Comparison of ENCODE assay signal across 25 mouse cellular contexts in the genomic region with DNA sequence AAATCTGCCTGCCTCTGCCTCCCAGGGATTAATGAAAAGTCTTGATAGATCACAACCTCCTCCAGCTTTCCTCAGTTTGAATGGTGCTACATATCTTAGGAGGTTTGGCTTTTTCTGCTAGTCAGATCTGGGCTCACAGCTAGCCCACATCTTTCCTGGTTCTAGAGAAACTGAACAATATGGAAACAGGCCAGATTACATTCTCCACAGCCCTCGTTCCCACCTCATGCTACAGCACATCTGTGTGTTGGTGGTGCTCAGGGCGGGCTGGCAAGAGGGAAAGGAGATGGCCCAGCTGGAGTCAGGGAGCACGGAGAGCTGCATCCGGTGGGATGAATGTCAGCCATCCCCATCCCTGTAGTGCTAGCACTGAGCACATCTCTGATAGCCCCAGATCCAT. TPM values are rescaled to one million over a fixed set of nuclear protein-coding genes. Genes with fewer than 3 reads are reported as not detected.
DNase-seq lines count a peak whose midpoint lies in the region.
"Had no signal": no experiment of that assay in that cellular context is flagged by ENCODE, and none has a peak within 500 bp of the region (broad histone marks: within the 10 kb centered on the region; RNA-seq: fewer than 3 reads in every experiment).

No protein-coding gene starts in this region.

- DNase-seq in frontal cortex, postnatal 36 days (ENCODE audit: low spot score in 2 of 2) = peak; percentile 28 to 54
- DNase-seq in frontal cortex, postnatal 10 days (ENCODE audit: low spot score in 2 of 2) = no peak
- DNase-seq in left cerebral cortex, postnatal 25 days (ENCODE audit: low spot score in 2 of 2) = peak; percentile 15 to 66
- no peak for DNase-seq in left cerebral cortex, postnatal 4 days
- DNase-seq in right cerebral cortex, adult 18-20 months = peak; percentile 35
- DNase-seq in right cerebral cortex, postnatal 4 days = no peak
- peak; percentile 53 for DNase-seq in brain, adult 2 months (ENCODE audit: low read depth, low spot score)
- no peak for DNase-seq in lung, postnatal 36 days
- DNase-seq: adrenal gland, postnatal 10 days; adrenal gland, postnatal 36 days; B cell, adult 2 months; cerebellum, adult 11 months; cerebellum, adult 2 months; cerebellum, adult 9-11 months; cerebellum, postnatal 36 days; embryo, embryonic 11 days; gastrocnemius, postnatal 10 days; gastrocnemius, postnatal 36 days; heart, postnatal 36 days had no signal

- intact Hi-C loops in left cerebral cortex, postnatal 25 days (cut with DNase I) = no loop called here
- intact Hi-C loops in left cerebral cortex, postnatal 4 days (cut with DNase I) = no loop called here

RNA-seq across cellular contexts. Expression of gene Oxct2b, which starts 5.3 kb away (rescaled TPM):
- total RNA-seq in left cerebral cortex, postnatal 25 days (2021) = under 1 TPM in 1 of 2 experiments, not detected in 1; 0.25 TPM
- total RNA-seq in left cerebral cortex, postnatal 4 days (2021) = under 1 TPM in 1 of 2 experiments, not detected in 1; 0.77 TPM
- total RNA-seq: adrenal gland, adult 18-20 months; adrenal gland, postnatal 10 days; adrenal gland, postnatal 36 days; CH12.LX; G1E; gastrocnemius, adult 18-20 months; gastrocnemius, postnatal 10 days; gastrocnemius, postnatal 36 days; heart, adult 8-10 months; heart, postnatal 36 days had no signal

RNA-seq across cellular contexts. Expression of gene Bmp8b, which starts 5.8 kb away (rescaled TPM):
- total RNA-seq in left cerebral cortex, postnatal 25 days (2021) = under 1 TPM in 1 of 2 experiments, not detected in 1; 0.27 TPM
- under 1 TPM; 0.34 to 0.82 TPM for total RNA-seq in left cerebral cortex, postnatal 4 days (2021)
- total RNA-seq: adrenal gland, postnatal 10 days; adrenal gland, postnatal 36 days; CH12.LX; gastrocnemius, adult 18-20 months; gastrocnemius, postnatal 10 days; gastrocnemius, postnatal 36 days; granulocyte monocyte progenitor cell, adult 5-6 weeks; heart, adult 8-10 months; heart, postnatal 36 days had no signal

RNA-seq across cellular contexts. Expression of gene Ppie, which starts 29.0 kb away (rescaled TPM):
- total RNA-seq in left cerebral cortex, postnatal 25 days (2021) = 10 to 100 TPM; 19.9 to 21.4 TPM
- 10 to 100 TPM; 30.3 to 31.5 TPM for total RNA-seq in left cerebral cortex, postnatal 4 days (2021)

Comparison
In these comparisons a context has a peak if more than half of its experiments do, and no peak if none do; other contexts are left out.
1. DNase-seq: peak in frontal cortex, postnatal 36 days (2 of 2), left cerebral cortex, postnatal 25 days (2 of 2), right cerebral cortex, adult 18-20 months (single experiment) and brain, adult 2 months (single experiment); none in frontal cortex, postnatal 10 days (0 of 2), left cerebral cortex, postnatal 4 days (single experiment), right cerebral cortex, postnatal 4 days (single experiment) and lung, postnatal 36 days (single experiment).